Mouse (Mus musculus) E14TG2a.4 (cell line): ENCODE measurements around the gene Scyl1.

ENCODE experiments used
- CTCF ChIP-seq: conservative IDR thresholded peaks from 2 replicates; pipeline ENCODE4 v1.5.1; 2014; ENCODE audit warnings: low read length
- NANOG ChIP-seq: IDR thresholded peaks from 2 replicates; pipeline ENCODE4 v1.6.1; 2014; ENCODE audit warnings: borderline replicate concordance, low read length, mixed read lengths

- no peak for TF ChIP-seq CTCF
- no peak for TF ChIP-seq NANOG
These were observed 31.5 kb upstream of the Scyl1 start for GRCm38 (mm10) chr19:5802787-5803040.
